Mouse (Mus musculus) lung, embryonic 16.5 days (tissue): ENCODE measurements around the gene Acmsd. TPM values are rescaled to one million over a fixed set of nuclear protein-coding genes. Genes with fewer than 3 reads are reported as not detected.
"Not testable (repeated sequence)": the region's sequence is repeated elsewhere in the genome, so short reads cannot be mapped to it uniquely, and the experiment has no call there.

Experiments
- ATAC-seq: fragments of 200-750 bp; cut with Nextera tagmentation; 2 replicates; pipeline ENCODE4 v1.8.0; 2017; ENCODE audit warnings: low read depth, mild to moderate bottlenecking, moderate library complexity
- H3K27ac ChIP-seq: fragments of 300-500 bp; sonication (generic); 2 replicates; pipeline ENCODE4 v1.5.1; 2014; ENCODE audit warnings: mild to moderate bottlenecking, control low read depth, low read length
- H3K27me3 ChIP-seq: fragments of 300-500 bp; sonication (generic); 2 replicates; pipeline ENCODE4 v1.6.1; 2014; ENCODE audit warnings: low read depth, low read length, mixed read lengths; ENCODE audit not compliant: control insufficient read depth, insufficient read depth
- H3K36me3 ChIP-seq: fragments of 300-500 bp; sonication (generic); 2 replicates; pipeline ENCODE4 v1.6.1; 2014; ENCODE audit warnings: low read length; ENCODE audit not compliant: control insufficient read depth, insufficient read depth
- H3K4me1 ChIP-seq: fragments of 300-500 bp; sonication (generic); replicated peaks from 2 replicates; pipeline ENCODE4 v1.6.1; 2014; ENCODE audit warnings: low read length, mixed read lengths; ENCODE audit not compliant: control insufficient read depth, insufficient read depth
- H3K4me2 ChIP-seq: fragments of 300-500 bp; sonication (generic); 2 replicates; pipeline ENCODE4 v1.6.1; 2014; ENCODE audit warnings: low read depth, low read length, control low read depth
- H3K4me3 ChIP-seq: fragments of 300-500 bp; sonication (generic); 2 replicates; pipeline ENCODE4 v1.5.1; 2014; ENCODE audit warnings: mild to moderate bottlenecking, low read length, control low read depth
- H3K9ac ChIP-seq: fragments of 300-500 bp; sonication (generic); 2 replicates; pipeline ENCODE4 v1.6.1; 2014; ENCODE audit warnings: low read length, control low read depth
- H3K9me3 ChIP-seq: fragments of 300-500 bp; sonication (generic); 2 replicates; pipeline ENCODE4 v1.6.1; 2016; ENCODE audit warnings: low read length; ENCODE audit not compliant: control insufficient read depth
- WGBS: fragments of 180-500 bp; shearing (Covaris S2); extraction: QIAGEN DNeasy Blood & Tissue Kit; methylation state at CpG from one replicate; pipeline ENCODE4 v1.1.7; 2014; 5-methylcytosine and 5-hydroxymethylcytosine counted together
- polyA plus RNA-seq: library from polyadenylated mRNA; unstranded; fragments of >200 nt; fragmentation: Nextera tagmentation; extraction: Ambion mirVana; gene quantifications from 2 replicates; pipeline ENCODE4 v1.2.1, GENCODE M21; 2015

Acmsd gene
- polyA plus RNA-seq, 1 experiment from 2014 or later = 0.31 TPM

DNA sequence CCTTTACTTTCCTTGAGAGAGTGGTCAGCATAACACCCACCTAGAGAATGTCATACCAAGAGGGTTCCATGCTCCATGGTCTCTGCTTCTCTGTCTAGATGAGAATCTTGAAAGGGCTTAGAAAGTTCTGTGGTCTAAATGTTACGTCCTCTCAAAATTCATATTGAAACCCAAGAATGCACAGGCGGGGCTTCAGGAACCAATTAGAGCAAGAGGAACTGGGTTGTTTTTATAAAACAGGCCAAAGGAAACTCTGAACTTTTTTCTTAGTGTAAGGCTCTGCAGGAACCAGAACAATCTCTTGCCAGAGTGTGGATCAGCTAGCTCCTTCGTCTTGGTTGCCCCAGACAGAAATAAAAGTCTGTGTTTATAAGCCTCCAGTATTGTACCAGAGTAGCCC lies 3.6 kb downstream of the Acmsd start:
- H3K36me3 ChIP-seq = no peaks in the 10 kb centered on the region
- no peak for ATAC-seq
- H3K9me3 ChIP-seq = peaks cover 3% of the 10 kb centered on the region
- H3K9ac ChIP-seq = no peak overlapping the region
- H3K4me2 ChIP-seq = no peak overlapping the region
- H3K4me1 ChIP-seq = no peaks in the 10 kb centered on the region
- H3K27ac ChIP-seq = no peak overlapping the region
- no peaks in the 10 kb centered on the region for H3K27me3 ChIP-seq
- H3K4me3 ChIP-seq = no peak overlapping the region
- 57% methylated on average over 3 of the region's 3 CpGs for WGBS

DNA sequence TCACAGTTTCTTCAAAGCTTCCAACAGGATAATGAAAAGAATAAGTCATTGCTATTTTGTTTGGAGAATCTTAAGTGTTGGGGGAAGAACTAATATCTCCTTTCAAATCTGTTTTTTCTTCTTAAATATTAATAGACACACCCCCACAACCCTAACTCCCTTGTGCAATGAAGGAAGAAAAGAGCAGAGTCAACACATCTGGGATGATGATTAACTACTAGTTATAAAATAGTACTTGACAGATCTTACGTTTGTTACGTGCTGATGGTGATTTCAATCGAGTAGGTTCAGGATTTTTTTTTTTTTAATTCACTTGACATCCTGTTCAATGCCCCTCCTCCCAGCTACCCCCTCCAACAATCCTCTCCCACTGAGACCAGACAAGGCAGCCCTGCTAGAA lies 6.1 kb downstream of the Acmsd start:
- H3K36me3 ChIP-seq = no peaks in the 10 kb centered on the region
- no peaks in the 10 kb centered on the region for H3K9me3 ChIP-seq
- no peak overlapping the region for H3K9ac ChIP-seq
- 20% methylated on average over 3 of the region's 3 CpGs for WGBS
- no peak overlapping the region for H3K27ac ChIP-seq
- no peaks in the 10 kb centered on the region for H3K27me3 ChIP-seq
- no peak overlapping the region for H3K4me2 ChIP-seq
- H3K4me3 ChIP-seq = no peak overlapping the region
- ATAC-seq = no peak
- 0 out of 2 replicates have a peak, but pooled peaks cover 4% of the 10 kb centered on the region for H3K4me1 ChIP-seq

DNA sequence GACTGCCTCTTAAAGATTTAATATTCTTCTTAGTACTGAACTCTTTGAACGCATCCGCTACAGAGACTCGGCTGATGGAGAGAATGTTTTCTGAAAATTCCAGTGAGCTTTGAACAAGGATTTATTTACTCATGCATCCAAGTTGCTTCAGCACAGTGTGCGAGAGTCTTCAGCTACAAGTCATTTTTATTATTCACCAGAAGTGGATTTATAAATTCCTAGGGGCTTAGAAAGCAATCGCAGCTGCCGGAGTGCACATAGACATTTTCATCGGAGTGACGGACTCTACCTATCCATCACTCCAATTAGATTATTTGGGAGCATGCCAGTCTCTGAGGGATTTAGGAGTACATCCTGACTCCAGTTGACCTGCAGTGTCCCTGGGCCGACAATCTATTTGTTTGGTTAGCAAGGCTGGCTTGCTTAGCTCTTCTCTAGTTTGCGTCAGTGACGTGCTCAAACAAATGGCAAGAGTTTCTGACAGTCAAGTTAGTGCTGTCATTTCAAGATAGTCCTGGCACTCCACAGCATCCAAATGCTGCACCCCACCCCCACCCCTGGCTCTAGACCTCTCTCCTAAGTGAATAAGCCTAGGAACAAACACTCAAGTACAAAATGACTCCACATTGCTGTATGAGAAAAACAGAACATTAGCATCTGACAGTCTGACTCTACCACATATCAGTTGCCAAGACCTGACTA lies 21.3 kb downstream of the Acmsd start:
- Histone ChIP-seq H3K27ac (peak overlapping the region; percentile 28), H3K27me3 (no peaks in the 10 kb centered on the region), H3K36me3 (no peaks in the 10 kb centered on the region), H3K4me3 (no peak overlapping the region), H3K4me2 (no peak overlapping the region; the same call in 1 of the 2 replicates), H3K9me3 (no peaks in the 10 kb centered on the region), H3K4me1 (peaks cover 4% of the 10 kb centered on the region; the same call in 1 of the 2 replicates), H3K9ac (no peak overlapping the region)
- ATAC-seq = peak; percentile 85
- 26% methylated on average over 11 of the region's 11 CpGs for WGBS

DNA sequence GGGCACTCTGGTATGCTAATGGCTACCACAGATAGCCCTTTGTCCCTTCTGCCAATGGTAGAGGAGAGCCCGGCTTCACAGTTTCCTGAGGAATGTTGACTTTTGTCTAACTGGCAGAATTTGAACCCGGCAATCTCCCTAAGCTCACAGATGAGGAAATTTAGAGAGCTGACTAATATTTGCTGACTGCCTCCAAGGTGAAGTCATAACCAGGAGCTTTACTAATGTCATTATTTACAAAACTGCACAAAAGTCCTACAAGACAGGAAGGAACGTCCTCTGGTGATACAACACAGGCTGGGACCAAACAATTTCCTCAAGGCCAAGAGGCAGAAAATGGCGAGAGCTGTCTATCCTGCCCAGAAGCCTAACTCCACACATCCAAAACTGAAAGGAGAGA lies 26.6 kb downstream of the Acmsd start:
- Histone ChIP-seq H3K36me3 (no peaks in the 10 kb centered on the region), H3K27ac (peak overlapping the region; percentile 73)
- peak; percentile 16; the same call in 1 of the 2 replicates for ATAC-seq

DNA sequence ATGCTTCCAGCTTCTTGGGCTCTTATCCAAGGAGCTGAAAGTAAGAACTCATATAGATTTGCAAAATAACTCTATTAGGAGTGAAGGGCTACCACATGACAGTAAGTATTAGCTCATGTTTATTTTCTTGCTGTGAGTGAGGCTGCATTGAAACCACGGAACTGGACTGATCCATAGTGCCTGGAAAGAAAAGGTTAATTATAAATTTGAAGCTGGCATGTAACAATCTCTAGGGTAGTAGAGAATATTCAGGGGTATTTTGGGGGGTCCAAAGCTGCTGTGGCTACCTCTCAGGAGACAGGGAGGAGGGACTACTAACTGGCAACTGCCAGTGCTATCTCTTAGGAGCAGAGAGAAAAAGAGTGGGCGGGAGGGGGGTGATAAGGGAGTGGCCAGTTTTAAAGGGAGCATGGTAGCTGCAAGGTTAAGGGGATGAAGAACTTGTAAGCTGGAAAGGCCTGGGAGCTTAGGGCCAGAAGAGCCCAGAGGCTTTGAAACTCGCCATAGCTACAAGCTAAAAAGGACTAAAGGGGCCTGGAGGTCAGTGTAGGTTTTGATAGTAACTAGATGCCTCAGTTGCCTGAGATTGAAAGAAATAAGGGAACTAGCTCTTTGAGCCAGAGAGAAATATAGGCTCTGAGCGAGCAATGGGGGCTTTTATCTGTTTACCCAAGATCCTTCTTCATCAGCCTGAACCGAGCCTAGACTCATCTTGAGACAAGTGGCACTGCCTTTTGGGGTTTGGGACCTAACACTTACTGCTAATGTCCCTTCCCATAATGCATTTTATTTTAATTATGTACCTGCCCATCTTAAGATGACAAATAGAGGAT lies 27.3 kb downstream of the Acmsd start:
- Histone ChIP-seq H3K4me1 (peaks cover 8% of the 10 kb centered on the region; the same call in 1 of the 2 replicates), H3K9ac (no peak overlapping the region), H3K9me3 (no peaks in the 10 kb centered on the region), H3K36me3 (no peaks in the 10 kb centered on the region), H3K4me2 (no peak overlapping the region), H3K27me3 (no peaks in the 10 kb centered on the region), H3K4me3 (no peak overlapping the region), H3K27ac (peak overlapping the region; percentile 73)
- peak; percentile 59 for ATAC-seq
- 54% methylated on average over 5 of the region's 5 CpGs for WGBS

More for the DNA sequence above, 26.6 kb downstream of the Acmsd start:
- Histone ChIP-seq H3K9ac (no peak overlapping the region), H3K9me3 (no peaks in the 10 kb centered on the region), H3K4me3 (no peak overlapping the region), H3K27me3 (no peaks in the 10 kb centered on the region), H3K4me2 (no peak overlapping the region), H3K4me1 (peaks cover 11% of the 10 kb centered on the region; the same call in 1 of the 2 replicates)
- WGBS = 31% methylated on average over 4 of the region's 4 CpGs

GRCm38 (mm10) chr1:127757164-127757545 lies 27.9 kb downstream of the Acmsd start:
- not testable (repeated sequence) for H3K9me3 ChIP-seq, H3K27me3 ChIP-seq, H3K4me1 ChIP-seq, ATAC-seq, H3K36me3 ChIP-seq, H3K4me3 ChIP-seq, H3K9ac ChIP-seq, H3K27ac ChIP-seq, H3K4me2 ChIP-seq
- 94% methylated on average over 3 of the region's 3 CpGs for WGBS

DNA sequence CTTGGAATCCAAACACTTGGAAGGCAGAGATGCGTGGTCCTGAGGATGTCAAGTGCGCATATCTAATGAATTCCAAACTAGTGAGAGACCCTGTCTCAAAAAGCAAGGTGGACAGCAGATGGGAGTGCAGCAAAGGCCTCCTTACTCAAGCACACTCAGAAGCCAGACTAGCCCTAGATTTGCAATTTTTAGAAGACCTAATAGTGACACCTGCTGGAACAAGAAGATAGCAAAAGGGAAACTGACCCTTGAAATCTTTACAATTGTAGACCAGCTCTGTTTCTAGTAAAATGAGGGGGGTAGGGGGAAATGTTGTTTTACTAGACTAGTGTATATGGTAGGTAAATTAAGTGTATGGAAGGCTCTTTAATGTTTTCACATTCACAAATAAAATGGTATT lies 36.3 kb downstream of the Acmsd start:
- ATAC-seq = no peak
- H3K4me2 ChIP-seq = no peak overlapping the region
- H3K9me3 ChIP-seq = no peaks in the 10 kb centered on the region
- H3K27ac ChIP-seq = no peak overlapping the region
- H3K4me3 ChIP-seq = no peak overlapping the region
- no peaks in the 10 kb centered on the region for H3K4me1 ChIP-seq
- 60% methylated on average over 2 of the region's 2 CpGs for WGBS
- H3K27me3 ChIP-seq = no peaks in the 10 kb centered on the region
- H3K9ac ChIP-seq = no peak overlapping the region
- H3K36me3 ChIP-seq = no peaks in the 10 kb centered on the region

GRCm38 (mm10) chr1:127766741-127767140 lies 37.5 kb downstream of the Acmsd start:
- Histone ChIP-seq H3K27me3 (no peaks in the 10 kb centered on the region), H3K4me1 (no peaks in the 10 kb centered on the region), H3K4me2 (no peak overlapping the region), H3K4me3 (no peak overlapping the region), H3K9me3 (no peaks in the 10 kb centered on the region), H3K27ac (no peak overlapping the region), H3K9ac (no peak overlapping the region), H3K36me3 (no peaks in the 10 kb centered on the region)
- ATAC-seq = no peak
- WGBS = 89% methylated on average over 2 of the region's 2 CpGs

DNA sequence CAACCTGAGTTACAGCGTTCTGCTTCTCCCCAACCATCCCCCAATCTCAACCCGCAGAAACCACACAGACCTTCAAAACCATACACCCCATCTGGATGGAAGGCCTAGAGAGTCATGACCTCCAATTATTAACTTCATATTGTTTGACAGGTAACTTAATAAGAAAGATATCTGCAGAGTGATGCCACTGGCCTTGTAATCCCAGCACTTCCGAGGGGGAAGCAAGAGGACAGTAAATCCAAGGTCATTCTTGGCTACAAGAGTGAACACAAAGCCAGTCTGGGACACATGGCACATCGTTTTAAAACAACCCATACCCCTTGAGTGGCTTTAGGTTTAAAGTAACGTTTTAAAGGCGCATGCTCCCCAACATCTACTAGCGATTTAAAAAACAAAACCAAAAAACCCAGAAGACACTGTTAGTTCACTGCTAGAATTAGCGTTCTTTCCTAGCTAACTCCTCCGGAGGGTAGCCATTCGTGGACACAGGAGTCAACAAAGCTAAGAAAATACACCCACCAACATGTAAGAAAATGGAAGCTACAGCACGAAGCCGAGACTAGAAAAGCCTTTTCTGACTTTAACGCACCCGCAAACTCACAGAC lies 44.1 kb downstream of the Acmsd start:
- 2% methylated on average over 14 of the region's 14 CpGs for WGBS
- H3K9me3 ChIP-seq = no peaks in the 10 kb centered on the region
- peak overlapping the region; percentile 70 for H3K9ac ChIP-seq
- no peaks in the 10 kb centered on the region for H3K27me3 ChIP-seq
- H3K4me1 ChIP-seq = peaks cover 13% of the 10 kb centered on the region
- peak; percentile 11 for ATAC-seq
- H3K27ac ChIP-seq = peak overlapping the region; percentile 78
- peak overlapping the region; percentile 82 for H3K4me2 ChIP-seq
- H3K4me3 ChIP-seq = peak overlapping the region; percentile 79
- H3K36me3 ChIP-seq = no peaks in the 10 kb centered on the region
